In genomic region chr2:33628791-33629190, GRCm38 (mm10) we compare ENCODE assay signal across 18 mouse cellular contexts. TPM values are rescaled to one million over a fixed set of nuclear protein-coding genes. Genes with fewer than 3 reads are reported as not detected.
DNase-seq lines count a peak whose midpoint lies in the region; ATAC-seq lines count a peak whose summit lies in the region.
"Had no signal": no experiment of that assay in that cellular context is flagged by ENCODE, and none has a peak within 500 bp of the region (broad histone marks: within the 10 kb centered on the region; RNA-seq: fewer than 3 reads in every experiment).

No protein-coding gene starts in this region.

- H3K9me3 ChIP-seq in hindbrain, embryonic 10.5 days, result no peaks in the 10 kb centered on the region
- no peaks in the 10 kb centered on the region for H3K9me3 ChIP-seq in hindbrain, embryonic 11.5 days (ENCODE audit: control insufficient read depth, low read length)
- H3K9me3 ChIP-seq in midbrain, embryonic 10.5 days (replicated peaks), result no peaks in the 10 kb centered on the region
- H3K9me3 ChIP-seq in midbrain, embryonic 14.5 days (ENCODE audit: control insufficient read depth, low read length), result no peaks in the 10 kb centered on the region
- H3K9me3 ChIP-seq in hindbrain, embryonic 15.5 days, result no peaks in the 10 kb centered on the region
- no peaks in the 10 kb centered on the region for H3K9me3 ChIP-seq in neural tube, embryonic 13.5 days
- H3K9me3 ChIP-seq: liver, embryonic 15.5 days had no signal

- H3K4me1 ChIP-seq in hindbrain, embryonic 10.5 days (replicated peaks), result peaks cover 95% of the 10 kb centered on the region
- H3K4me1 ChIP-seq in hindbrain, embryonic 11.5 days (replicated peaks; ENCODE audit: control insufficient read depth, insufficient read depth, low read length), result peaks cover 30% of the 10 kb centered on the region
- H3K4me1 ChIP-seq in midbrain, embryonic 10.5 days, result peaks cover 96% of the 10 kb centered on the region
- H3K4me1 ChIP-seq in midbrain, embryonic 14.5 days (ENCODE audit: control insufficient read depth, insufficient read depth, low read length), result peaks cover 14% of the 10 kb centered on the region; the same call in 1 of the 2 replicates
- H3K4me1 ChIP-seq in hindbrain, embryonic 15.5 days (replicated peaks), result peaks cover 36% of the 10 kb centered on the region
- H3K4me1 ChIP-seq in neural tube, embryonic 13.5 days (replicated peaks), result peaks cover 97% of the 10 kb centered on the region
- H3K4me1 ChIP-seq: liver, embryonic 15.5 days had no signal

- WGBS in hindbrain, embryonic 10.5 days, result under 1% methylated on average over 16 of the region's 16 CpGs
- 1% methylated on average over 16 of the region's 16 CpGs for WGBS in hindbrain, embryonic 11.5 days
- under 1% methylated on average over 16 of the region's 16 CpGs for WGBS in midbrain, embryonic 10.5 days
- WGBS in midbrain, embryonic 14.5 days, result 2% methylated on average over 16 of the region's 16 CpGs
- 2% methylated on average over 16 of the region's 16 CpGs for WGBS in hindbrain, embryonic 15.5 days
- 2% methylated on average over 16 of the region's 16 CpGs for WGBS in neural tube, embryonic 13.5 days

- no peak for ATAC-seq in hindbrain, embryonic 11.5 days (ENCODE audit: low FRiP score)
- no peak for ATAC-seq in midbrain, embryonic 14.5 days (ENCODE audit: low FRiP score, low TSS enrichment)
- no peak for ATAC-seq in hindbrain, embryonic 15.5 days (ENCODE audit: low FRiP score, low read depth)
- no peak for ATAC-seq in neural tube, embryonic 13.5 days (ENCODE audit: low read depth)

- peaks cover 100% of the 10 kb centered on the region for H3K27me3 ChIP-seq in hindbrain, embryonic 10.5 days (ENCODE audit: insufficient read depth, poor library complexity, severe bottlenecking)
- peaks cover 91% of the 10 kb centered on the region for H3K27me3 ChIP-seq in hindbrain, embryonic 11.5 days (ENCODE audit: control insufficient read depth, insufficient read depth, low read length)
- H3K27me3 ChIP-seq in midbrain, embryonic 10.5 days (ENCODE audit: low read depth, poor library complexity, severe bottlenecking), result peaks cover 100% of the 10 kb centered on the region
- H3K27me3 ChIP-seq in midbrain, embryonic 14.5 days (ENCODE audit: control insufficient read depth, insufficient read depth, low read length), result peaks cover 93% of the 10 kb centered on the region
- H3K27me3 ChIP-seq in hindbrain, embryonic 15.5 days, result peaks cover 82% of the 10 kb centered on the region
- H3K27me3 ChIP-seq in neural tube, embryonic 13.5 days, result peaks cover 100% of the 10 kb centered on the region

- no peak overlapping the region for H3K9ac ChIP-seq in hindbrain, embryonic 11.5 days (ENCODE audit: low read depth, low read length)
- no peak overlapping the region for H3K9ac ChIP-seq in midbrain, embryonic 14.5 days (replicated peaks; ENCODE audit: low read length)
- no peak overlapping the region for H3K9ac ChIP-seq in hindbrain, embryonic 15.5 days
- H3K9ac ChIP-seq in neural tube, embryonic 13.5 days, result peak overlapping the region; percentile 41; the same call in 1 of the 2 replicates
- H3K9ac ChIP-seq: liver, embryonic 15.5 days had no signal

- peak overlapping the region; percentile 23; the same call in 1 of the 2 replicates for H3K4me3 ChIP-seq in hindbrain, embryonic 10.5 days
- no peak overlapping the region for H3K4me3 ChIP-seq in hindbrain, embryonic 11.5 days (ENCODE audit: low read depth, low read length)
- H3K4me3 ChIP-seq in midbrain, embryonic 10.5 days, result peak overlapping the region; percentile 29
- H3K4me3 ChIP-seq in midbrain, embryonic 14.5 days (replicated peaks; ENCODE audit: low read depth, low read length), result no peak overlapping the region
- H3K4me3 ChIP-seq in hindbrain, embryonic 15.5 days, result no peak overlapping the region
- no peak overlapping the region for H3K4me3 ChIP-seq in neural tube, embryonic 13.5 days
- H3K4me3 ChIP-seq: liver, embryonic 15.5 days; myocyte had no signal

- no peak overlapping the region; the same call in 1 of the 2 replicates for H3K4me2 ChIP-seq in hindbrain, embryonic 11.5 days (replicated peaks; ENCODE audit: low read depth, low read length)
- no peak overlapping the region for H3K4me2 ChIP-seq in midbrain, embryonic 14.5 days (ENCODE audit: low read length)
- H3K4me2 ChIP-seq in hindbrain, embryonic 15.5 days, result peak overlapping the region; percentile 47; the same call in 1 of the 2 replicates
- H3K4me2 ChIP-seq in neural tube, embryonic 13.5 days, result peak overlapping the region; percentile 62
- H3K4me2 ChIP-seq: liver, embryonic 15.5 days had no signal

- no peaks in the 10 kb centered on the region for H3K36me3 ChIP-seq in hindbrain, embryonic 10.5 days
- H3K36me3 ChIP-seq in hindbrain, embryonic 11.5 days (ENCODE audit: control insufficient read depth, insufficient read depth, low read length), result no peaks in the 10 kb centered on the region
- no peaks in the 10 kb centered on the region for H3K36me3 ChIP-seq in midbrain, embryonic 10.5 days
- H3K36me3 ChIP-seq in midbrain, embryonic 14.5 days (ENCODE audit: control insufficient read depth, insufficient read depth, low read length), result no peaks in the 10 kb centered on the region
- no peaks in the 10 kb centered on the region for H3K36me3 ChIP-seq in hindbrain, embryonic 15.5 days
- no peaks in the 10 kb centered on the region for H3K36me3 ChIP-seq in neural tube, embryonic 13.5 days
- H3K36me3 ChIP-seq: liver, embryonic 15.5 days had no signal

- H3K27ac ChIP-seq in hindbrain, embryonic 10.5 days, result peak overlapping the region; percentile 84
- H3K27ac ChIP-seq in hindbrain, embryonic 11.5 days (ENCODE audit: low read depth, low read length), result no peak overlapping the region
- peak overlapping the region; percentile 59 for H3K27ac ChIP-seq in midbrain, embryonic 10.5 days (replicated peaks)
- no peak overlapping the region for H3K27ac ChIP-seq in midbrain, embryonic 14.5 days (replicated peaks; ENCODE audit: low read depth, low read length)
- no peak overlapping the region for H3K27ac ChIP-seq in hindbrain, embryonic 15.5 days (replicated peaks)
- no peak overlapping the region; the same call in 1 of the 2 replicates for H3K27ac ChIP-seq in neural tube, embryonic 13.5 days (replicated peaks)
- H3K27ac ChIP-seq: liver, embryonic 15.5 days had no signal

- DNase-seq in hindbrain, embryonic 10.5 days (ENCODE audit: low spot score), result peak; percentile 75
- no peak for DNase-seq in hindbrain, embryonic 11.5 days (ENCODE audit: low spot score)
- peak; percentile 69 for DNase-seq in midbrain, embryonic 10.5 days (ENCODE audit: low spot score)
- no peak for DNase-seq in midbrain, embryonic 14.5 days
- DNase-seq in urinary bladder, postnatal 25 days (ENCODE audit: low spot score), result no peak
- DNase-seq in cerebellum, adult 11-12 months, result no peak
- DNase-seq: adrenal gland, adult 2 months; cerebellum, postnatal 10 days; gastrocnemius, postnatal 25 days; left cerebral cortex, postnatal 4 days; lung, postnatal 10 days; right cerebral cortex, adult 18-20 months had no signal

RNA-seq across cellular contexts. Expression of gene Lmx1b, which starts 11.5 kb away (rescaled TPM):
- 2.5 and 7.7 TPM in 2 replicates for polyA plus RNA-seq in hindbrain, embryonic 10.5 days (2016; fragmentation: Nextera tagmentation; extraction: Ambion mirVana)
- polyA plus RNA-seq in hindbrain, embryonic 11.5 days (2014; fragmentation: Nextera tagmentation; extraction: Ambion mirVana), result 4.2 and 5.0 TPM in 2 replicates
- polyA plus RNA-seq in midbrain, embryonic 10.5 days (2016; fragmentation: Nextera tagmentation; extraction: Ambion mirVana), result 2.7 and 3.1 TPM in 2 replicates
- polyA plus RNA-seq in midbrain, embryonic 14.5 days (2014; fragmentation: Nextera tagmentation; extraction: Ambion mirVana), result 1.7 and 2.3 TPM in 2 replicates
- polyA plus RNA-seq in hindbrain, embryonic 15.5 days (2015; fragmentation: Nextera tagmentation; extraction: Ambion mirVana), result 4.9 and 6.2 TPM in 2 replicates
- polyA plus RNA-seq in neural tube, embryonic 13.5 days (2015; fragmentation: Nextera tagmentation; extraction: Ambion mirVana), result 9.1 and 11.1 TPM in 2 replicates
- polyA plus RNA-seq: adrenal gland, adult 2 months; heart, postnatal 0 days; intestine, embryonic 14.5 days; liver, embryonic 15.5 days; myocyte had no signal

Comparison
In these comparisons a context has a peak if more than half of its experiments do, and no peak if none do; other contexts are left out.
1. DNase-seq: peak in hindbrain, embryonic 10.5 days (single experiment) and midbrain, embryonic 10.5 days (single experiment); none in hindbrain, embryonic 11.5 days (single experiment), midbrain, embryonic 14.5 days (single experiment), urinary bladder, postnatal 25 days (single experiment) and cerebellum, adult 11-12 months (single experiment).
2. H3K27ac ChIP-seq: peak in hindbrain, embryonic 10.5 days (single experiment) and midbrain, embryonic 10.5 days (single experiment); none in hindbrain, embryonic 11.5 days (single experiment), midbrain, embryonic 14.5 days (single experiment), hindbrain, embryonic 15.5 days (single experiment) and neural tube, embryonic 13.5 days (single experiment).
3. H3K4me3 ChIP-seq: peak in hindbrain, embryonic 10.5 days (single experiment) and midbrain, embryonic 10.5 days (single experiment); none in hindbrain, embryonic 11.5 days (single experiment), midbrain, embryonic 14.5 days (single experiment), hindbrain, embryonic 15.5 days (single experiment) and neural tube, embryonic 13.5 days (single experiment).
4. H3K4me2 ChIP-seq: peak in hindbrain, embryonic 15.5 days (single experiment) and neural tube, embryonic 13.5 days (single experiment); none in hindbrain, embryonic 11.5 days (single experiment) and midbrain, embryonic 14.5 days (single experiment).